Mouse (Mus musculus): ENCODE data around the gene Cacnb3. TPM values are rescaled to one million over a fixed set of nuclear protein-coding genes. Genes with fewer than 3 reads are reported as not detected.

The Cacnb3 gene
- polyA plus RNA-seq, 1 experiment from 2014 or later, result 36.1 TPM

DNA sequence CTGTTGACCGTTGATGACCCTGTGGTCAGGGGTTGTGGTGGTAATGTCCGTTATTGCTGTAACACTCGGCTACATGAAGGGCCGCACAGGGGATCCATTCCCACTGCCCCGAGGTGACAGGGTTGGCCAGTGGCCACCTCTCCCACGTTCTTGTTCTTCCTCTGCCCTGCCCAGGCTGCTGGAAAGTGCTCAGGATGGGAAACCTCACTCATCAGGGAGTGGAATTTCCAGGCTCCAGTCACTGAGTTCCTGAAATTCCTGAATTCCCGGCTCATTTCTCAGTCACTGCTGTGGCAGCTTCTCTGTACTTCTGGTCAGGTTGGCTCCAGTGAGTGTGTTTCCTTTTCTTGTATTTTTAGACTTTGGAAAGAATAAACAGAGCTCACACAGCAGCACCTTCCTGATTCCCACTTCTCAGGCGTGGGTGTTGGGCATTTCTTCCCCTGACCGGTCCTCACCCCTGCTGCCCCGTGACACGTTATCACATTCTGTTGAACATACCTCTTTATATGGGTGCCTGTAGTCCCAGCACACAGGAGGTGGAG, 61.6 kb downstream of the Cacnb3 start:
- no peaks in the 10 kb centered on the region for H3K27me3 ChIP-seq (ENCODE audit: low read depth, poor library complexity, severe bottlenecking)
- H3K36me3 ChIP-seq, result no peaks in the 10 kb centered on the region
- peak overlapping the region; percentile 14; the same call in 1 of the 2 replicates for H3K4me3 ChIP-seq
- H3K9me3 ChIP-seq (replicated peaks), result no peaks in the 10 kb centered on the region
- peak overlapping the region; percentile 86 for H3K27ac ChIP-seq (replicated peaks)
- 52% methylated on average over 11 of the region's 11 CpGs for WGBS
- DNase-seq (ENCODE audit: low spot score), result no peak
- peaks cover 56% of the 10 kb centered on the region for H3K4me1 ChIP-seq

Other genes with a start within 250 kb of the Cacnb3 start
- not detected in 2 replicates for gene Olfr283, start 249.9 kb upstream of the Cacnb3 start, polyA plus RNA-seq (2016; fragmentation: Nextera tagmentation; extraction: Ambion mirVana)
- gene Olfr282, start 199.6 kb upstream of the Cacnb3 start, polyA plus RNA-seq (2016; fragmentation: Nextera tagmentation; extraction: Ambion mirVana), result not detected in 2 replicates
- not detected in 2 replicates for gene Olfr281, start 178.3 kb upstream of the Cacnb3 start, polyA plus RNA-seq (2016; fragmentation: Nextera tagmentation; extraction: Ambion mirVana)
- not detected in 2 replicates for gene OR5BS1P, start 160.9 kb upstream of the Cacnb3 start, polyA plus RNA-seq (2016; fragmentation: Nextera tagmentation; extraction: Ambion mirVana)
- gene Lalba, start 148.1 kb upstream of the Cacnb3 start, polyA plus RNA-seq (2016; fragmentation: Nextera tagmentation; extraction: Ambion mirVana), result 0.47 TPM in 1 of 2 replicates, not detected in the other
- gene Olfr279, start 138.4 kb upstream of the Cacnb3 start, polyA plus RNA-seq (2016; fragmentation: Nextera tagmentation; extraction: Ambion mirVana), result not detected in 2 replicates
- gene Kansl2, start 96.6 kb upstream of the Cacnb3 start, polyA plus RNA-seq (2016; fragmentation: Nextera tagmentation; extraction: Ambion mirVana), result 139 and 150 TPM in 2 replicates
- gene Ccnt1, start 59.9 kb upstream of the Cacnb3 start, polyA plus RNA-seq (2016; fragmentation: Nextera tagmentation; extraction: Ambion mirVana), result 59.0 and 61.3 TPM in 2 replicates
- 0.43 TPM in 1 of 2 replicates, not detected in the other for gene 4930415O20Rik, start 59.8 kb upstream of the Cacnb3 start, polyA plus RNA-seq (2016; fragmentation: Nextera tagmentation; extraction: Ambion mirVana)
- gene Adcy6, start 20.8 kb upstream of the Cacnb3 start, polyA plus RNA-seq (2016; fragmentation: Nextera tagmentation; extraction: Ambion mirVana), result 11.8 and 12.1 TPM in 2 replicates
- gene Ddx23, start 32.1 kb downstream of the Cacnb3 start, polyA plus RNA-seq (2016; fragmentation: Nextera tagmentation; extraction: Ambion mirVana), result 27.2 and 30.8 TPM in 2 replicates
- gene Rnd1, start 46.6 kb downstream of the Cacnb3 start, polyA plus RNA-seq (2016; fragmentation: Nextera tagmentation; extraction: Ambion mirVana), result 7.1 and 9.8 TPM in 2 replicates
- 1.3 and 1.5 TPM in 2 replicates for gene Ccdc65, start 77.4 kb downstream of the Cacnb3 start, polyA plus RNA-seq (2016; fragmentation: Nextera tagmentation; extraction: Ambion mirVana)
- 15.2 and 16.4 TPM in 2 replicates for gene Fkbp11, start 97.4 kb downstream of the Cacnb3 start, polyA plus RNA-seq (2016; fragmentation: Nextera tagmentation; extraction: Ambion mirVana)
- 41.2 and 43.2 TPM in 2 replicates for gene Arf3, start 132.4 kb downstream of the Cacnb3 start, polyA plus RNA-seq (2016; fragmentation: Nextera tagmentation; extraction: Ambion mirVana)
- gene Wnt10b, start 147.3 kb downstream of the Cacnb3 start, polyA plus RNA-seq (2016; fragmentation: Nextera tagmentation; extraction: Ambion mirVana), result 0.14 and 0.24 TPM in 2 replicates
- gene Wnt1, start 159.0 kb downstream of the Cacnb3 start, polyA plus RNA-seq (2016; fragmentation: Nextera tagmentation; extraction: Ambion mirVana), result 22.0 and 24.0 TPM in 2 replicates
- 0.54 and 0.82 TPM in 2 replicates for gene Ddn, start 178.7 kb downstream of the Cacnb3 start, polyA plus RNA-seq (2016; fragmentation: Nextera tagmentation; extraction: Ambion mirVana)
- gene Prkag1, start 200.7 kb downstream of the Cacnb3 start, polyA plus RNA-seq (2016; fragmentation: Nextera tagmentation; extraction: Ambion mirVana), result 90.4 and 94.9 TPM in 2 replicates
- gene Kmt2d, start 240.4 kb downstream of the Cacnb3 start, polyA plus RNA-seq (2016; fragmentation: Nextera tagmentation; extraction: Ambion mirVana), result 9.1 and 10.1 TPM in 2 replicates

All from midbrain, embryonic 10.5 days (tissue).